Mouse (Mus musculus): ENCODE results near the gene Cckbr. TPM values are rescaled to one million over a fixed set of nuclear protein-coding genes. Genes with fewer than 3 reads are reported as not detected.

The Cckbr gene
- polyA plus RNA-seq, 1 experiment from 2014 or later: not detected

- no peak overlapping the region for H3K9ac ChIP-seq (ENCODE audit: low read length)
- 0 out of 2 replicates have a peak, but pooled peaks cover 4% of the 10 kb centered on the region for H3K4me1 ChIP-seq (ENCODE audit: control insufficient read depth, insufficient read depth, low read length)
- ATAC-seq (ENCODE audit: insufficient number of reproducible peaks, low FRiP score, low TSS enrichment, low read depth): no peak
- 80% methylated on average over 8 of the region's 8 CpGs for WGBS
- no peak overlapping the region for H3K4me3 ChIP-seq (ENCODE audit: low read depth, low read length)
- no peaks in the 10 kb centered on the region for H3K9me3 ChIP-seq (ENCODE audit: control insufficient read depth, low read length)
- H3K36me3 ChIP-seq (ENCODE audit: control insufficient read depth, insufficient read depth, low read length): no peaks in the 10 kb centered on the region
- no peak overlapping the region for H3K27ac ChIP-seq (replicated peaks; ENCODE audit: low read depth, low read length)
- peaks cover 12% of the 10 kb centered on the region for H3K27me3 ChIP-seq (ENCODE audit: control insufficient read depth, insufficient read depth, low read length)
- no peak for DNase-seq (ENCODE audit: low spot score)
- H3K4me2 ChIP-seq (ENCODE audit: low read depth, severe bottlenecking): no peak overlapping the region
These were observed 52.8 kb downstream of the Cckbr start for GRCm38 (mm10) chr7:105478344-105478743.

- no peak overlapping the region for H3K27ac ChIP-seq (replicated peaks; ENCODE audit: low read depth, low read length)
- no peak for DNase-seq (ENCODE audit: low spot score)
- H3K9ac ChIP-seq (ENCODE audit: low read length): no peak overlapping the region
- WGBS: 81% methylated on average over 6 of the region's 6 CpGs
- 0 out of 2 replicates have a peak, but pooled peaks cover 4% of the 10 kb centered on the region for H3K4me1 ChIP-seq (ENCODE audit: control insufficient read depth, insufficient read depth, low read length)
- no peak overlapping the region for H3K4me3 ChIP-seq (ENCODE audit: low read depth, low read length)
- no peaks in the 10 kb centered on the region for H3K36me3 ChIP-seq (ENCODE audit: control insufficient read depth, insufficient read depth, low read length)
- H3K27me3 ChIP-seq (ENCODE audit: control insufficient read depth, insufficient read depth, low read length): peaks cover 12% of the 10 kb centered on the region
- H3K4me2 ChIP-seq (ENCODE audit: low read depth, severe bottlenecking): no peak overlapping the region
- H3K9me3 ChIP-seq (ENCODE audit: control insufficient read depth, low read length): no peaks in the 10 kb centered on the region
- no peak for ATAC-seq (ENCODE audit: insufficient number of reproducible peaks, low FRiP score, low TSS enrichment, low read depth)
These were observed 53.7 kb downstream of the Cckbr start for GRCm38 (mm10) chr7:105479232-105479631.

GRCm38 (mm10) chr7:105480081-105480480 is 54.5 kb downstream of the Cckbr start:
- ATAC-seq (ENCODE audit: insufficient number of reproducible peaks, low FRiP score, low TSS enrichment, low read depth) (no peak), DNase-seq (ENCODE audit: low spot score) (no peak)
- Histone ChIP-seq H3K36me3 (ENCODE audit: control insufficient read depth, insufficient read depth, low read length) (no peaks in the 10 kb centered on the region), H3K9ac (ENCODE audit: low read length) (no peak overlapping the region), H3K4me3 (ENCODE audit: low read depth, low read length) (no peak overlapping the region), H3K27ac (replicated peaks; ENCODE audit: low read depth, low read length) (no peak overlapping the region), H3K9me3 (ENCODE audit: control insufficient read depth, low read length) (no peaks in the 10 kb centered on the region), H3K4me2 (ENCODE audit: low read depth, severe bottlenecking) (no peak overlapping the region), H3K4me1 (ENCODE audit: control insufficient read depth, insufficient read depth, low read length) (0 out of 2 replicates have a peak, but pooled peaks cover 4% of the 10 kb centered on the region), H3K27me3 (ENCODE audit: control insufficient read depth, insufficient read depth, low read length) (peaks cover 12% of the 10 kb centered on the region)
- 71% methylated on average over 5 of the region's 5 CpGs for WGBS

- Histone ChIP-seq H3K4me1 (ENCODE audit: control insufficient read depth, insufficient read depth, low read length) (0 out of 2 replicates have a peak, but pooled peaks cover 4% of the 10 kb centered on the region), H3K27ac (replicated peaks; ENCODE audit: low read depth, low read length) (no peak overlapping the region), H3K4me3 (ENCODE audit: low read depth, low read length) (peak overlapping the region; percentile 32; the same call in 1 of the 2 replicates), H3K36me3 (ENCODE audit: control insufficient read depth, insufficient read depth, low read length) (no peaks in the 10 kb centered on the region), H3K9me3 (ENCODE audit: control insufficient read depth, low read length) (no peaks in the 10 kb centered on the region), H3K4me2 (ENCODE audit: low read depth, severe bottlenecking) (peak overlapping the region; percentile 59), H3K9ac (ENCODE audit: low read length) (no peak overlapping the region), H3K27me3 (ENCODE audit: control insufficient read depth, insufficient read depth, low read length) (peaks cover 12% of the 10 kb centered on the region)
- DNase-seq (ENCODE audit: low spot score) (peak; percentile 25), ATAC-seq (ENCODE audit: insufficient number of reproducible peaks, low FRiP score, low TSS enrichment, low read depth) (no peak)
- 54% methylated on average over 23 of the region's 23 CpGs for WGBS
These were observed 55.3 kb downstream of the Cckbr start for GRCm38 (mm10) chr7:105480561-105481504.

- Histone ChIP-seq H3K4me1 (ENCODE audit: control insufficient read depth, insufficient read depth, low read length) (0 out of 2 replicates have a peak, but pooled peaks cover 4% of the 10 kb centered on the region), H3K4me2 (ENCODE audit: low read depth, severe bottlenecking) (peak within 1 kb of the TSS; percentile 59), H3K4me3 (ENCODE audit: low read depth, low read length) (peak within 1 kb of the TSS; percentile 32), H3K9ac (ENCODE audit: low read length) (peak within 1 kb of the TSS; percentile 49), H3K27ac (replicated peaks; ENCODE audit: low read depth, low read length) (no peak within 1 kb of the TSS), H3K9me3 (ENCODE audit: control insufficient read depth, low read length) (no peaks in the 10 kb centered on the region), H3K36me3 (ENCODE audit: control insufficient read depth, insufficient read depth, low read length) (no peaks in the 10 kb centered on the region), H3K27me3 (ENCODE audit: control insufficient read depth, insufficient read depth, low read length) (peaks cover 12% of the 10 kb centered on the region)
- DNase-seq (ENCODE audit: low spot score) (peak; percentile 75), ATAC-seq (ENCODE audit: insufficient number of reproducible peaks, low FRiP score, low TSS enrichment, low read depth) (peak; percentile 74)
- 3% methylated on average over 63 of the region's 63 CpGs for WGBS
These were observed 56.2 kb downstream of the Cckbr start, which contains the start of gene Cavin3 for GRCm38 (mm10) chr7:105481505-105482411. Gene Cavin3 (minus strand): TSS chr7:105482300.

- Histone ChIP-seq H3K4me2 (ENCODE audit: low read depth, severe bottlenecking) (peak overlapping the region; percentile 59), H3K27ac (replicated peaks; ENCODE audit: low read depth, low read length) (no peak overlapping the region), H3K9ac (ENCODE audit: low read length) (no peak overlapping the region), H3K4me3 (ENCODE audit: low read depth, low read length) (peak overlapping the region; percentile 32), H3K36me3 (ENCODE audit: control insufficient read depth, insufficient read depth, low read length) (no peaks in the 10 kb centered on the region), H3K27me3 (ENCODE audit: control insufficient read depth, insufficient read depth, low read length) (peaks cover 12% of the 10 kb centered on the region), H3K9me3 (ENCODE audit: control insufficient read depth, low read length) (no peaks in the 10 kb centered on the region), H3K4me1 (ENCODE audit: control insufficient read depth, insufficient read depth, low read length) (0 out of 2 replicates have a peak, but pooled peaks cover 4% of the 10 kb centered on the region)
- ATAC-seq (ENCODE audit: insufficient number of reproducible peaks, low FRiP score, low TSS enrichment, low read depth): peak; percentile 36
- peak; percentile 44 for DNase-seq (ENCODE audit: low spot score)
- WGBS: 34% methylated on average over 8 of the region's 8 CpGs
These were observed 56.9 kb downstream of the Cckbr start for GRCm38 (mm10) chr7:105482426-105482825.

- peaks cover 12% of the 10 kb centered on the region for H3K27me3 ChIP-seq (ENCODE audit: control insufficient read depth, insufficient read depth, low read length)
- H3K9ac ChIP-seq (ENCODE audit: low read length): no peak overlapping the region
- H3K36me3 ChIP-seq (ENCODE audit: control insufficient read depth, insufficient read depth, low read length): no peaks in the 10 kb centered on the region
- no peak for ATAC-seq (ENCODE audit: insufficient number of reproducible peaks, low FRiP score, low TSS enrichment, low read depth)
- no peak overlapping the region for H3K4me3 ChIP-seq (ENCODE audit: low read depth, low read length)
- 68% methylated on average over 5 of the region's 5 CpGs for WGBS
- DNase-seq (ENCODE audit: low spot score): no peak
- H3K4me2 ChIP-seq (ENCODE audit: low read depth, severe bottlenecking): no peak overlapping the region
- H3K27ac ChIP-seq (replicated peaks; ENCODE audit: low read depth, low read length): no peak overlapping the region
- no peaks in the 10 kb centered on the region for H3K9me3 ChIP-seq (ENCODE audit: control insufficient read depth, low read length)
- 0 out of 2 replicates have a peak, but pooled peaks cover 4% of the 10 kb centered on the region for H3K4me1 ChIP-seq (ENCODE audit: control insufficient read depth, insufficient read depth, low read length)
These were observed 59.5 kb downstream of the Cckbr start for GRCm38 (mm10) chr7:105485029-105485428.

Data from limb, embryonic 11.5 days (tissue).